ENCODE assay signal across 22 mouse cellular contexts in the genomic region with DNA sequence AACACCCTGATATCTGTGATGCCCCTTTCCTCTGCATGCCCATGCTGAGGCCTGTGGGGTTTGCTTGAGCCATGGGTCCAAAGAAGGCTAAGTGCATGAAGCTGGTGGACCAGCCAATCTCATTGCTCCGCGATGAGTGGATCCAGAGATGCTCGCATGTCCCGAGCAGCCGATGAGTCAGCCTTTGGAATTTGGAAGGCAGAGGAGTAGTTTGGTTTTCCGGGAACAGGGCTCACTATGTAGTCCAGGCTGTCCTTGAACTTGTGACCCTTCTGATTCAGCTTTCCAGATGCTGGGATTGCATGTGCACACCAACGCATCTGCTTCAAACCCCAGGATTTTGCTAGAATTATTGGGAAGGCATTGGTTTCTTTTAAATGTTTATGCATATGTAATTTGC. TPM values are rescaled to one million over a fixed set of nuclear protein-coding genes. Genes with fewer than 3 reads are reported as not detected.
DNase-seq lines count a peak whose midpoint lies in the region; ATAC-seq lines count a peak whose summit lies in the region.
"Had no signal": no experiment of that assay in that cellular context is flagged by ENCODE, and none has a peak within 500 bp of the region (broad histone marks: within the 10 kb centered on the region; RNA-seq: fewer than 3 reads in every experiment).

No protein-coding gene starts in this region.

- peak; percentile 65 for DNase-seq in 3134 (ENCODE audit: extremely low read depth, insufficient read length, low spot score)
- DNase-seq in 3T3-L1 (ENCODE audit: low read depth, low spot score) = peak; percentile 99
- peak; percentile 97 for DNase-seq in NIH3T3 (ENCODE audit: low read depth)
- peak; percentile 69 for DNase-seq in adrenal gland, postnatal 14 days
- DNase-seq in retina, embryonic 14.5 days (ENCODE audit: low spot score) = no peak
- no peak for DNase-seq in spleen, postnatal 36 days (ENCODE audit: low spot score in 2 of 2)
- DNase-seq: cerebellum, adult 18-20 months; cerebellum, postnatal 36 days; embryo, embryonic 11 days; gastrocnemius, adult 2 months; kidney, postnatal 36 days; layer of hippocampus, postnatal 36 days; lung, adult 18-20 months; lung, postnatal 10 days; right cerebral cortex, postnatal 4 days; thymus, adult 2 months; thymus, postnatal 4 days had no signal

- no peak for ATAC-seq in CD4-positive, CD25-positive, alpha-beta regulatory T cell, adult 4 months
- ATAC-seq: forebrain, embryonic 13.5 days; hindbrain, embryonic 16.5 days; intestine, embryonic 15.5 days; midbrain, embryonic 13.5 days had no signal

RNA-seq across cellular contexts. Expression of a gene that starts 21.9 kb away (rescaled TPM):
- total RNA-seq in adrenal gland, postnatal 14 days (2021) = 32.1 and 38.2 TPM in 2 replicates
- 10 to 100 TPM; 42.4 to 75.1 TPM for polyA plus RNA-seq in CD4-positive, CD25-positive, alpha-beta regulatory T cell, adult 4 months (2017; shearing (Covaris generic))

RNA-seq across cellular contexts. Expression of a gene that starts 50.7 kb away (rescaled TPM):
- total RNA-seq in adrenal gland, postnatal 14 days (2021) = 75.6 and 77.7 TPM in 2 replicates
- polyA plus RNA-seq in CD4-positive, CD25-positive, alpha-beta regulatory T cell, adult 4 months (2017; shearing (Covaris generic)) = 1 to 10 TPM; 6.3 to 9.4 TPM

Comparison
In these comparisons a context has a peak if more than half of its experiments do, and no peak if none do; other contexts are left out.
1. DNase-seq: peak in 3134 (single experiment), 3T3-L1 (single experiment), NIH3T3 (single experiment) and adrenal gland, postnatal 14 days (single experiment); none in retina, embryonic 14.5 days (single experiment) and spleen, postnatal 36 days (0 of 2).